Mouse (Mus musculus): ENCODE measurements at regions not wholly inside any gene's neighbourhood (a gene's known extent, or its start where the extent isn't known, plus 50 kb on each side); places are given as distances from the start of the nearest gene placed in this dataset.

- TF ChIP-seq CTCF (IDR thresholded peaks at IDR 0.05; ENCODE audit: low read depth, low read length) (no peak), POLR2A (IDR thresholded peaks at IDR 0.05; ENCODE audit: insufficient read depth, low read length) (no peak), EP300 (IDR thresholded peaks at IDR 0.05; ENCODE audit: insufficient read depth, low read depth, low read length) (no peak)
Observed at GRCm38 (mm10) chr7:36177947-36178346, 375.1 kb upstream of the Zfp507 start.
